Mouse (Mus musculus): ENCODE data around the gene Crybb2. TPM values are rescaled to one million over a fixed set of nuclear protein-coding genes. Genes with fewer than 3 reads are reported as not detected.

The Crybb2 gene
- polyA plus RNA-seq, 1 experiment from 2014 or later, result not detected

DNA sequence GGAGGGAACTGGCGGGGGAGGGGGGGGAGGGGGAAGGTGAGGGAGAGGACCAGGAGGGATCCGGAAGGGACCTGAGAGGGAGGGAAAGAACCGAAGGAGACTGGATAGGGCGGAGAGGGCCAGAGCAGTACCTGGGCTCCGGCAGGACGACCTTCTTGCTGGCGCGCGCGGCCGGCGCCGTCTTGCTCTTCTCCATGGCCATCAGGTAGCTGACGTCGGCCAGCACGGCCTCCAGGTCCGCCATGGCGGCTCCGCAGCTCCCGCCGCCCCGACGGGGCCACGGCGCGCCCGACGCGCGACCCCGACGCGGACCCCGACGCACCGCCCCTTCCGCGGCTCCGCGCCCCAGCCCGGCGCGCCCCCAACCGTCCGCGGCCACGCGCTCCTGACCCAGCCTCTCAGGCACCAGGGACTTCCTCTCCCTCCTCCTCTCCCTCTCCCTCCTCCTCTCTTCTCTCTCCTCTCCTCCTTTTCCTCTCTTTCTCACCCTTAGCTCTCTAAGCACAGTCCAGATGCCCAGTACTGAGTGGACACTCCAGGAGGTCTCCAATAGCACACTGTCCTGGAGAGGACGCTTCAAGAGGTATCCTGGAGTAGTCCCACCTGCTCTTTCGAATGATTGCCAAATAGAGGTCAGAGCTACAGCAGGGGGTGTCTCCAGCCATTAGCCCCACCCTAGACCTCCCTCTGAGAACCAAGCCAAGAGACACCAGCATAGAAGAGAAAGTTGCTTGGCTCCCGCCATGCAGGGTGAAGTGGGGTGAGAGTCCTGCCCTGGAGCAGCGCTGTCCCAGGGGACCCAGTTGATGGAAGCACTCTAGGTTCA, 54.5 kb downstream of the Crybb2 start, which contains the start of gene Grk3:
TSS of gene Grk3 (minus strand) at position 556 of the 826 bp plus-strand sequence.
- Histone ChIP-seq H3K36me3 (ENCODE audit: insufficient read depth, low read length) (no peaks in the 10 kb centered on the region), H3K4me3 (replicated peaks; ENCODE audit: low read depth, low read length) (peak within 1 kb of the TSS; percentile 65), H3K9ac (ENCODE audit: low read depth, low read length) (peak within 1 kb of the TSS; percentile 68), H3K4me2 (ENCODE audit: low read length) (peak within 1 kb of the TSS; percentile 81), H3K27me3 (ENCODE audit: insufficient read depth, low read length) (no peaks in the 10 kb centered on the region), H3K4me1 (replicated peaks; ENCODE audit: insufficient read depth, low read length) (peaks cover 8% of the 10 kb centered on the region), H3K9me3 (replicated peaks; ENCODE audit: low read length) (no peaks in the 10 kb centered on the region), H3K27ac (peak within 1 kb of the TSS; percentile 70)
- peak; percentile 78 for DNase-seq (ENCODE audit: low spot score)
- no peak for TF ChIP-seq CTCF (IDR thresholded peaks at IDR 0.05; ENCODE audit: low read depth)
- WGBS, result 4% methylated on average over 36 of the region's 52 CpGs
- ATAC-seq (replicated peaks; ENCODE audit: low FRiP score, low read depth), result peak; percentile 79

DNA sequence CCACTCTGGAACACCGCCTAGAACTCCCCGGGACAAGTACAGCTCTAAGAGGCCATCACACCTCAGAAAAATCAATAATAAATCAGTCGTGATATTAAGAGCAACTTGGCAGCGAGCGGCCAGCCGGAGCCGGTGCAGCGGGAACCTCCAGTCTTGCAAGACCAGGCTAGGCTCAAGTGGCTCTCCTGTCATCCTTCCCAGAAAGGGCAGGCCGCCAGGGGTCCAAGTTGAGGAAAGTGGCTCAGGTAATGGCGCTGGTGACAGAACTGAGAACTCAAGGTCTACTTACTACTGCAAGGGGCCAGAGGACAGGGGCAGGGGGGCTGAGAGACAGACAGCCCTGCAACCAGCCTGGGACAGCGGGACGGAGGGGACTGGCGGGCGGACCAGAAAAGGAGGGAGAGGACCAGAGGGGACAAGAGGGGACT, 55.1 kb downstream of the Crybb2 start:
- Histone ChIP-seq H3K27ac (peak overlapping the region; percentile 70; the same call in 1 of the 2 replicates), H3K4me3 (replicated peaks; ENCODE audit: low read depth, low read length) (peak overlapping the region; percentile 65), H3K9me3 (replicated peaks; ENCODE audit: low read length) (no peaks in the 10 kb centered on the region), H3K36me3 (ENCODE audit: insufficient read depth, low read length) (no peaks in the 10 kb centered on the region), H3K9ac (ENCODE audit: low read depth, low read length) (peak overlapping the region; percentile 68), H3K4me1 (replicated peaks; ENCODE audit: insufficient read depth, low read length) (peaks cover 8% of the 10 kb centered on the region), H3K27me3 (ENCODE audit: insufficient read depth, low read length) (no peaks in the 10 kb centered on the region), H3K4me2 (ENCODE audit: low read length) (peak overlapping the region; percentile 81)
- ATAC-seq (replicated peaks; ENCODE audit: low FRiP score, low read depth) (peak; percentile 50), DNase-seq (ENCODE audit: low spot score) (peak; percentile 55)
- 3% methylated on average over 14 of the region's 14 CpGs for WGBS
- no peak; the same call in 1 of the 2 replicates for TF ChIP-seq CTCF (IDR thresholded peaks at IDR 0.05; ENCODE audit: low read depth)

DNA sequence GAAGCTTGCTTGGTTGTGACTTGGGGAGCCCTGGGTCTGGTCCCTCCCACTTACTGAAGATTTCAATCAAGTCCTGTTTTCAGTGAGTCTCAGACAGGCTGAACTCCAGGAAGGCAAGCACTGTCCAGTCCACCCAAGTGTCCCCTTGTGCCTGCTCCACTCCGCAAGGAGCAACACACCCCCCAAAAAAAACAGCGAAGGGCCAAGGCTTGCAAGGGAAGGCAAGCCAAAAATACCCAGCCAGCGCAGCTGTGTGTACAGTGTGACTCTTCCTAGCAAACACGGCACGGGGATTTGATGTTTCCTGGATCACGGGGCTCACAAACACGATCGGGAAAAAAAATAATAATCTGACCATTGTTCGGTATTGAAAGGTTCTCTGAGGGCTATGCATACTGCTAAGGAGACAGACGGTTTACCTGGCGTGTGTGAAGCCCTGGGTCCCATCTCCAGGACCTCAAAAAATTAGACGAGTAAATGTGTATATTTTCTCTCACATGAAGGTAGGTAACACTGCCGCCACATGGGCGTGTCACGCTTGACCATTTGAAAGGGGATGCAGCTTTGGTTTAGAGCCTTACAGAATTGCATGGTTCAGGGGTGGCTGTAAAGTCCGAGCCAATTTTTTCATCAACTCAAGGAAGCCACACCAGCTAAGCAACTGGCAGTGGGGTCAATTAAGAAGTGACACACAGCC, 55.7 kb downstream of the Crybb2 start:
- no peaks in the 10 kb centered on the region for H3K9me3 ChIP-seq (replicated peaks; ENCODE audit: low read length)
- no peak; the same call in 1 of the 2 replicates for TF ChIP-seq CTCF (IDR thresholded peaks at IDR 0.05; ENCODE audit: low read depth)
- DNase-seq (ENCODE audit: low spot score) (no peak), ATAC-seq (replicated peaks; ENCODE audit: low FRiP score, low read depth) (no peak; the same call in 1 of the 2 replicates)
- peak overlapping the region; percentile 65 for H3K4me3 ChIP-seq (replicated peaks; ENCODE audit: low read depth, low read length)
- H3K27ac ChIP-seq, result no peak overlapping the region
- peak overlapping the region; percentile 81 for H3K4me2 ChIP-seq (ENCODE audit: low read length)
- H3K27me3 ChIP-seq (ENCODE audit: insufficient read depth, low read length), result no peaks in the 10 kb centered on the region
- 43% methylated on average over 16 of the region's 16 CpGs for WGBS
- H3K36me3 ChIP-seq (ENCODE audit: insufficient read depth, low read length), result no peaks in the 10 kb centered on the region
- H3K9ac ChIP-seq (ENCODE audit: low read depth, low read length), result peak overlapping the region; percentile 68; the same call in 1 of the 2 replicates
- H3K4me1 ChIP-seq (replicated peaks; ENCODE audit: insufficient read depth, low read length), result peaks cover 8% of the 10 kb centered on the region

DNA sequence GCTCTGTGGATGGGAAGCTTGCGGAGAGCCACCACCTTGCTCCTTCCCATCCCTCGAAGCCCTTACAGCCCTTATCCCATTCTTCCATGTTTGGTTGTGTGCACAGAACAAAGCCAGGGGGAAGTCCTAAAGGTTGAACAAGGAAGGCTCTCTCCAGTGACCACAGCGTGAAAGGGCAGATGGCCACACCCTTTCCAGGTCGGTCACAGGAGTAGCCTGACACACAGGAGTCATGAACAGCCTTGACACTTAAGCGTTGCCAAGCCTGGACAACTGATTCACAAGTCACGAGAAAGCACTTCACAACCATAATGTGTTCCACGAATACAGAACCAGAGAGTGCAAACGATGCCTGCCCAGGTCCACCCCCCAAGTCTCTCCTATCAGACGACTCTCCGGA, 58.0 kb downstream of the Crybb2 start:
- TF ChIP-seq CTCF (IDR thresholded peaks at IDR 0.05; ENCODE audit: low read depth), result no peak
- Histone ChIP-seq H3K9me3 (replicated peaks; ENCODE audit: low read length) (no peaks in the 10 kb centered on the region), H3K9ac (ENCODE audit: low read depth, low read length) (no peak overlapping the region), H3K4me3 (replicated peaks; ENCODE audit: low read depth, low read length) (no peak overlapping the region), H3K4me1 (replicated peaks; ENCODE audit: insufficient read depth, low read length) (peaks cover 8% of the 10 kb centered on the region), H3K4me2 (ENCODE audit: low read length) (no peak overlapping the region), H3K36me3 (ENCODE audit: insufficient read depth, low read length) (no peaks in the 10 kb centered on the region), H3K27me3 (ENCODE audit: insufficient read depth, low read length) (no peaks in the 10 kb centered on the region), H3K27ac (no peak overlapping the region)
- ATAC-seq (replicated peaks; ENCODE audit: low FRiP score, low read depth), result no peak
- 81% methylated on average over 10 of the region's 10 CpGs for WGBS
- no peak for DNase-seq (ENCODE audit: low spot score)

DNA sequence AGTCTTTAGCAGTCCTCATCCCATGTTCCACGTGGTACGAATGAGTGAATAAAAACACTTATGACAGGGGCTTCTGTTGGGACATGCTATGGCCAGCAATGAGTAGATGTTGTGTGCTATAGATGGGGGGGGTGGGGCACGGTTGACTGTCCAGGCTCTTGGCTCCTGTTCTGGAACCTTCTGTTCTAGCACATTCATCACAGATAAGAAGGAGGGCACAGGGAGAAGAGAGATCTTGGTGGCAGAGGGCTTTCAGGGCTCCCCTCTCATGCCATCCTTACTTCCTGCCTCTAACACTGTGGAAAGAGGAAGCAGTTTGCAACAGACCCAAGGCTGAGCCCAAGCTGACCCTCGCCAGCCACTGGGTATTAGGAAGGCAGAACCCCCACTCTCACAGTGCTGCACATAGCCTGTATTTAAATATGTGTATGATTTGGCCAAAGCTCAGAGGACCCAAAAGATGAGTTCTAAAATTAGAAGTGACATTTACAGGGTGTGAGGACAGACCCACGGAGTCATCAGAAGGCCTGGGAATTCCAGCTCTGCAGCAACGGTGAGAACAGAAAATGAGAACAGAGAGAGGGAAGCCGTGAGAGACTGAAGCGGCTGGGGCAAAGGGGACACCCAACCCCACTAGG, 60.6 kb downstream of the Crybb2 start:
- ATAC-seq (replicated peaks; ENCODE audit: low FRiP score, low read depth), result no peak
- Histone ChIP-seq H3K9ac (ENCODE audit: low read depth, low read length) (no peak overlapping the region), H3K4me3 (replicated peaks; ENCODE audit: low read depth, low read length) (no peak overlapping the region), H3K4me2 (ENCODE audit: low read length) (no peak overlapping the region), H3K27ac (no peak overlapping the region), H3K9me3 (replicated peaks; ENCODE audit: low read length) (no peaks in the 10 kb centered on the region), H3K36me3 (ENCODE audit: insufficient read depth, low read length) (no peaks in the 10 kb centered on the region), H3K4me1 (replicated peaks; ENCODE audit: insufficient read depth, low read length) (peaks cover 5% of the 10 kb centered on the region), H3K27me3 (ENCODE audit: insufficient read depth, low read length) (no peaks in the 10 kb centered on the region)
- no peak for TF ChIP-seq CTCF (IDR thresholded peaks at IDR 0.05; ENCODE audit: low read depth)
- no peak for DNase-seq (ENCODE audit: low spot score)
- WGBS, result 82% methylated on average over 8 of the region's 8 CpGs

DNA sequence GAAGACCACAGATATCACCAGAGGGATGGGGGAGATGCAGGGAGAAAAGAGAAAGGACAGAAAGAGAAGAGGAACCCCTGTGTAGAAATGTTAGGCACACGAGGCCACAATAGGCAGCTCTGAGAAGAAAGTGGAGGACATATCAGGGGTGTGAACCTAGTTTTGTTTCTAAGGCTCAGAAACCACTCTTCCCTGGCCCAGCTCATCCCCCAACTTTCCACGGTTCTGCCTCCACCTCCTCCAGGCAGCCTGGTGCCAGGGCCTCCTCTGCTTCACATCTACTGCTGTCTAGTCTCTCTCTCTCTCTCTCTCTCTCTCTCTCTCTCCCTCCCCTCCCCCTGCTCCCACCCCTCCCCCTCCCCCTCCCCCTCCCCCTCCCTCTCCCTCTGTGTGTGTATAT, 61.4 kb downstream of the Crybb2 start:
- Histone ChIP-seq H3K4me2 (ENCODE audit: low read length) (no peak overlapping the region), H3K9me3 (replicated peaks; ENCODE audit: low read length) (no peaks in the 10 kb centered on the region), H3K9ac (ENCODE audit: low read depth, low read length) (no peak overlapping the region), H3K36me3 (ENCODE audit: insufficient read depth, low read length) (no peaks in the 10 kb centered on the region), H3K4me3 (replicated peaks; ENCODE audit: low read depth, low read length) (no peak overlapping the region), H3K27me3 (ENCODE audit: insufficient read depth, low read length) (no peaks in the 10 kb centered on the region), H3K4me1 (replicated peaks; ENCODE audit: insufficient read depth, low read length) (no peaks in the 10 kb centered on the region), H3K27ac (no peak overlapping the region)
- DNase-seq (ENCODE audit: low spot score) (no peak), ATAC-seq (replicated peaks; ENCODE audit: low FRiP score, low read depth) (no peak)
- no peak for TF ChIP-seq CTCF (IDR thresholded peaks at IDR 0.05; ENCODE audit: low read depth)
- 84% methylated on average over 2 of the region's 2 CpGs for WGBS

Other genes with a start within 250 kb of the Crybb2 start
- 0.08 and 0.13 TPM in 2 replicates for gene Myo18b, start 173.8 kb downstream of the Crybb2 start, polyA plus RNA-seq (2015; fragmentation: Nextera tagmentation; extraction: Ambion mirVana)
- 4.4 and 5.4 TPM in 2 replicates for gene Grk3, start 54.3 kb downstream of the Crybb2 start, polyA plus RNA-seq (2015; fragmentation: Nextera tagmentation; extraction: Ambion mirVana)
- gene Crybb3, start 11.5 kb upstream of the Crybb2 start, polyA plus RNA-seq (2015; fragmentation: Nextera tagmentation; extraction: Ambion mirVana), result 0.71 and 1.1 TPM in 2 replicates
- gene 2900026A02Rik, start 151.1 kb upstream of the Crybb2 start, polyA plus RNA-seq (2015; fragmentation: Nextera tagmentation; extraction: Ambion mirVana), result 4.8 and 5.0 TPM in 2 replicates
- gene Tmem211, start 156.8 kb upstream of the Crybb2 start, polyA plus RNA-seq (2015; fragmentation: Nextera tagmentation; extraction: Ambion mirVana), result 0.12 and 0.22 TPM in 2 replicates
- gene Sgsm1, start 240.7 kb upstream of the Crybb2 start, polyA plus RNA-seq (2015; fragmentation: Nextera tagmentation; extraction: Ambion mirVana), result 3.4 and 3.7 TPM in 2 replicates